Mouse (Mus musculus) liver, embryonic 12.5 days (tissue): Measurements from ENCODE around the gene Nbeal2. TPM values are rescaled to one million over a fixed set of nuclear protein-coding genes. Genes with fewer than 3 reads are reported as not detected.

Experiments
- ATAC-seq: fragments of 200-750 bp; cut with Nextera tagmentation; 2 replicates; pipeline ENCODE4 v1.8.0; 2017; ENCODE audit warnings: moderate number of reproducible peaks, mild to moderate bottlenecking, moderate library complexity
- H3K27ac ChIP-seq: fragments of 300-500 bp; sonication (generic); 2 replicates; pipeline ENCODE4 v1.5.1; 2016; ENCODE audit warnings: mild to moderate bottlenecking
- H3K27me3 ChIP-seq: fragments of 300-500 bp; sonication (generic); replicated peaks from 2 replicates; pipeline ENCODE4 v1.6.1; 2016; ENCODE audit warnings: mild to moderate bottlenecking, moderate library complexity
- H3K36me3 ChIP-seq: fragments of 300-500 bp; sonication (generic); 2 replicates; pipeline ENCODE4 v1.6.1; 2016; ENCODE audit warnings: mild to moderate bottlenecking, moderate library complexity
- H3K4me1 ChIP-seq: fragments of 300-500 bp; sonication (generic); 2 replicates; pipeline ENCODE4 v1.6.1; 2016
- H3K4me2 ChIP-seq: fragments of 300-500 bp; sonication (generic); 2 replicates; pipeline ENCODE4 v1.6.1; 2016; ENCODE audit warnings: mild to moderate bottlenecking, moderate library complexity
- H3K4me3 ChIP-seq: fragments of 300-500 bp; sonication (generic); 2 replicates; pipeline ENCODE4 v1.5.1; 2016; ENCODE audit warnings: mild to moderate bottlenecking, moderate library complexity
- H3K9ac ChIP-seq: fragments of 300-500 bp; sonication (generic); 2 replicates; pipeline ENCODE4 v1.6.1; 2016; ENCODE audit warnings: mild to moderate bottlenecking, moderate library complexity
- H3K9me3 ChIP-seq: fragments of 300-500 bp; sonication (generic); replicated peaks from 2 replicates; pipeline ENCODE4 v1.6.1; 2016; ENCODE audit warnings: mild to moderate bottlenecking, moderate library complexity
- WGBS: fragments of 180-500 bp; shearing (Covaris S2); methylation state at CpG from one replicate; pipeline ENCODE4 v1.1.7; 2016; ENCODE audit not compliant: insufficient replicate concordance; 5-methylcytosine and 5-hydroxymethylcytosine counted together
- polyA plus RNA-seq: library from polyadenylated mRNA; unstranded; fragments of >200 nt; fragmentation: Nextera tagmentation; extraction: Ambion mirVana; gene quantifications from 2 replicates; pipeline ENCODE4 v1.2.1, GENCODE M21; 2016

The Nbeal2 gene
- polyA plus RNA-seq, 1 experiment from 2014 or later, result 4.7 TPM

GRCm38 (mm10) chr9:110641006-110641405 lies 13.0 kb downstream of the Nbeal2 start:
- H3K36me3 ChIP-seq, result peaks cover 50% of the 10 kb centered on the region
- no peak overlapping the region for H3K4me3 ChIP-seq
- peaks cover 29% of the 10 kb centered on the region for H3K4me1 ChIP-seq
- H3K9ac ChIP-seq, result no peak overlapping the region
- H3K9me3 ChIP-seq, result no peaks in the 10 kb centered on the region
- no peaks in the 10 kb centered on the region for H3K27me3 ChIP-seq
- whole genome bisulfite sequencing, result 58% methylated on average over 5 of the region's 5 CpGs
- H3K4me2 ChIP-seq, result no peak overlapping the region
- H3K27ac ChIP-seq, result no peak overlapping the region
- ATAC-seq, result no peak

GRCm38 (mm10) chr9:110638611-110639021 lies 15.3 kb downstream of the Nbeal2 start:
- Histone ChIP-seq H3K36me3 (peaks cover 54% of the 10 kb centered on the region), H3K27ac (no peak overlapping the region), H3K4me1 (peaks cover 5% of the 10 kb centered on the region; the same call in 1 of the 2 replicates), H3K9me3 (no peaks in the 10 kb centered on the region), H3K27me3 (no peaks in the 10 kb centered on the region), H3K4me3 (no peak overlapping the region), H3K4me2 (no peak overlapping the region), H3K9ac (no peak overlapping the region)
- no peak for ATAC-seq
- WGBS, result 79% methylated on average over 10 of the region's 10 CpGs

- H3K27me3 ChIP-seq, result no peaks in the 10 kb centered on the region
- WGBS, result 13% methylated on average over 19 of the region's 19 CpGs
These were observed 18.7 kb downstream of the Nbeal2 start for GRCm38 (mm10) chr9:110635225-110635624.

GRCm38 (mm10) chr9:110633882-110634281 lies 20.1 kb downstream of the Nbeal2 start:
- Histone ChIP-seq H3K9ac (no peak overlapping the region), H3K36me3 (peaks cover 78% of the 10 kb centered on the region), H3K27me3 (no peaks in the 10 kb centered on the region), H3K9me3 (no peaks in the 10 kb centered on the region), H3K4me2 (no peak overlapping the region), H3K27ac (no peak overlapping the region), H3K4me3 (no peak overlapping the region), H3K4me1 (no peaks in the 10 kb centered on the region)
- WGBS, result 80% methylated on average over 17 of the region's 17 CpGs
- ATAC-seq, result no peak

More at GRCm38 (mm10) chr9:110635225-110635624, 18.7 kb downstream of the Nbeal2 start:
- H3K4me3 ChIP-seq, result no peak overlapping the region
- no peak overlapping the region for H3K9ac ChIP-seq
- no peaks in the 10 kb centered on the region for H3K9me3 ChIP-seq
- peaks cover 78% of the 10 kb centered on the region for H3K36me3 ChIP-seq
- no peak for ATAC-seq
- no peak overlapping the region for H3K27ac ChIP-seq
- H3K4me1 ChIP-seq, result no peaks in the 10 kb centered on the region
- no peak overlapping the region for H3K4me2 ChIP-seq

GRCm38 (mm10) chr9:110632671-110633070 lies 21.3 kb downstream of the Nbeal2 start:
- 79% methylated on average over 15 of the region's 15 CpGs for WGBS
- Histone ChIP-seq H3K4me2 (no peak overlapping the region), H3K4me3 (no peak overlapping the region), H3K27me3 (no peaks in the 10 kb centered on the region), H3K36me3 (peaks cover 78% of the 10 kb centered on the region), H3K4me1 (no peaks in the 10 kb centered on the region), H3K9me3 (no peaks in the 10 kb centered on the region), H3K27ac (no peak overlapping the region), H3K9ac (no peak overlapping the region)
- ATAC-seq, result no peak

GRCm38 (mm10) chr9:110631651-110632275 lies 22.2 kb downstream of the Nbeal2 start:
- no peak overlapping the region for H3K4me3 ChIP-seq
- H3K27ac ChIP-seq, result no peak overlapping the region
- no peaks in the 10 kb centered on the region for H3K9me3 ChIP-seq
- no peaks in the 10 kb centered on the region for H3K27me3 ChIP-seq
- no peaks in the 10 kb centered on the region for H3K4me1 ChIP-seq
- H3K36me3 ChIP-seq, result peaks cover 81% of the 10 kb centered on the region
- no peak for ATAC-seq
- 70% methylated on average over 30 of the region's 30 CpGs for WGBS
- no peak overlapping the region for H3K4me2 ChIP-seq
- H3K9ac ChIP-seq, result no peak overlapping the region

- ATAC-seq, result no peak
- H3K4me1 ChIP-seq, result no peaks in the 10 kb centered on the region
- H3K4me3 ChIP-seq, result no peak overlapping the region
- peaks cover 82% of the 10 kb centered on the region for H3K36me3 ChIP-seq
- no peaks in the 10 kb centered on the region for H3K27me3 ChIP-seq
- no peaks in the 10 kb centered on the region for H3K9me3 ChIP-seq
- 64% methylated on average over 10 of the region's 10 CpGs for WGBS
- no peak overlapping the region for H3K27ac ChIP-seq
- H3K4me2 ChIP-seq, result no peak overlapping the region
- no peak overlapping the region for H3K9ac ChIP-seq
These were observed 22.8 kb downstream of the Nbeal2 start for GRCm38 (mm10) chr9:110631191-110631590.

- Histone ChIP-seq H3K36me3 (peaks cover 86% of the 10 kb centered on the region), H3K27me3 (no peaks in the 10 kb centered on the region), H3K4me2 (no peak overlapping the region), H3K4me1 (peaks cover 3% of the 10 kb centered on the region), H3K27ac (no peak overlapping the region), H3K4me3 (no peak overlapping the region), H3K9ac (no peak overlapping the region), H3K9me3 (no peaks in the 10 kb centered on the region)
- ATAC-seq, result no peak
- WGBS, result 88% methylated on average over 15 of the region's 15 CpGs
These were observed 23.8 kb downstream of the Nbeal2 start for GRCm38 (mm10) chr9:110630171-110630570.

GRCm38 (mm10) chr9:110625350-110625908 lies 28.5 kb downstream of the Nbeal2 start:
- H3K9ac ChIP-seq, result peak overlapping the region; percentile 46; the same call in 1 of the 2 replicates
- H3K9me3 ChIP-seq, result no peaks in the 10 kb centered on the region
- no peak overlapping the region for H3K27ac ChIP-seq
- H3K36me3 ChIP-seq, result peaks cover 61% of the 10 kb centered on the region
- no peaks in the 10 kb centered on the region for H3K27me3 ChIP-seq
- peak overlapping the region; percentile 60; the same call in 1 of the 2 replicates for H3K4me3 ChIP-seq
- no peak for ATAC-seq
- peak overlapping the region; percentile 88 for H3K4me2 ChIP-seq
- H3K4me1 ChIP-seq, result peaks cover 21% of the 10 kb centered on the region
- WGBS, result 74% methylated on average over 11 of the region's 11 CpGs

- Histone ChIP-seq H3K4me2 (peak within 1 kb of the TSS; percentile 88), H3K4me1 (peaks cover 21% of the 10 kb centered on the region), H3K36me3 (peaks cover 61% of the 10 kb centered on the region), H3K27me3 (no peaks in the 10 kb centered on the region), H3K4me3 (peak within 1 kb of the TSS; percentile 60), H3K9me3 (no peaks in the 10 kb centered on the region), H3K9ac (peak within 1 kb of the TSS; percentile 62), H3K27ac (peak within 1 kb of the TSS; percentile 49; the same call in 1 of the 2 replicates)
- ATAC-seq, result peak; percentile 90
- 16% methylated on average over 41 of the region's 41 CpGs for WGBS
These were observed 29.4 kb downstream of the Nbeal2 start, which contains the start of gene Nradd for GRCm38 (mm10) chr9:110624361-110625166. TSS of gene Nradd (minus strand) at chr9:110624452.

GRCm38 (mm10) chr9:110623416-110624195 lies 30.4 kb downstream of the Nbeal2 start:
- 58% methylated on average over 8 of the region's 8 CpGs for WGBS
- no peaks in the 10 kb centered on the region for H3K9me3 ChIP-seq
- H3K4me3 ChIP-seq, result peak overlapping the region; percentile 60
- ATAC-seq, result no peak
- H3K4me1 ChIP-seq, result peaks cover 21% of the 10 kb centered on the region
- no peak overlapping the region; the same call in 1 of the 2 replicates for H3K27ac ChIP-seq
- H3K4me2 ChIP-seq, result peak overlapping the region; percentile 88
- H3K27me3 ChIP-seq, result no peaks in the 10 kb centered on the region
- H3K9ac ChIP-seq, result peak overlapping the region; percentile 62
- peaks cover 62% of the 10 kb centered on the region for H3K36me3 ChIP-seq
